Mouse (Mus musculus): ENCODE measurements around the gene Hesx1.

- TF ChIP-seq CTCF (IDR thresholded peaks at IDR 0.05; ENCODE audit: extremely low read depth, insufficient read depth, low read length) (no peak), POLR2A (IDR thresholded peaks at IDR 0.05; ENCODE audit: extremely low read depth, insufficient read depth, low read length) (peak; percentile 75; the same call in 1 of the 2 replicates)
Measured at GRCm38 (mm10) chr14:26970439-26970932, 23.7 kb upstream of the Hesx1 start.
